Mouse (Mus musculus) embryo, embryonic 10.5 days (tissue): ENCODE results near the gene Tmc3.
A peak's percentile ranks its signal among the peaks of the same experiment; 100 is the strongest.

ENCODE experiments used
- DNase-seq: peaks from one replicate; pipeline ENCODE4 v3.0.0-alpha.2; 2015; ENCODE audit warnings: low spot score

Tmc3 gene

DNA sequence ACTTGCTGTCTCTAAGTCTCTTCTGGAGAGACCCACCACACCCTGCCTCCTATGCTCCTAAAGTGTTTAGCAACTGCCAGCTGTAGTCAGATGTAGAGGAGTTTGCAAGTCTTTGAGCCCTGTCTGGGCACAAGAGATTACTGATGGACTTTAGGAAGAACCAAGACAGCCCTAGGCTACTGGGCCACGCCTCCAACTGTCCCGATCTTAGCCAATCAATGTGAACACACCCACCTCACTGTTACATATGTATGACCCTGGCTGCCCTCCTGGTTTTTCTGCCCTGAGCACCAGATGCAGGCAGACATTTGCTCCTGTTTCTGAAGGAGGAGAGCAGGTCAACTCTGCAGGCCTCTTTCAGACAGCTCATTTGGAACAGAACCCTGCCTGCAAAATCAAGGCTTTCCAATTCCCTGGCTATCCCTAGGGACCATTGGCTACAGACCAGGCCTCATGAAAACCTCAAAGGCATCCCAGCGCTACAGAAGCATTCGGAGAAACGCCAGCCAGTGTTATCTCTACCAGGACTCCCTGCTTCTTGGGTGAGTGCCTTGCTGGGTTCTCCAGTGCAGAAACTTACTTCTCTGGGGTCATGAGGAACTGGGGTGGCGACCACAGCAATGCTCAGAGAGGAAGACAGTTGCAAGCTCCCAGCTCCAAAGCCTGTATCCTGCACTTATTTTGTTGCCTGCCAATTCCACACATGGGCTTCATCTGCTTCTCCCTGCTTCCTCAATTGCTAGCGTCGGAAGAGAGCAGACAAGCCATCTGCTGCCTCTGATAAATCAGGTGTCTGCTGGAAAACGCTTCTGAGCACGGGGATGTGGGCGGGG lies at the start of gene Tmc3:
Tmc3 (plus strand) TSS at position 289 of the 833 bp plus-strand sequence.
- peak; percentile 55 for DNase-seq

DNA sequence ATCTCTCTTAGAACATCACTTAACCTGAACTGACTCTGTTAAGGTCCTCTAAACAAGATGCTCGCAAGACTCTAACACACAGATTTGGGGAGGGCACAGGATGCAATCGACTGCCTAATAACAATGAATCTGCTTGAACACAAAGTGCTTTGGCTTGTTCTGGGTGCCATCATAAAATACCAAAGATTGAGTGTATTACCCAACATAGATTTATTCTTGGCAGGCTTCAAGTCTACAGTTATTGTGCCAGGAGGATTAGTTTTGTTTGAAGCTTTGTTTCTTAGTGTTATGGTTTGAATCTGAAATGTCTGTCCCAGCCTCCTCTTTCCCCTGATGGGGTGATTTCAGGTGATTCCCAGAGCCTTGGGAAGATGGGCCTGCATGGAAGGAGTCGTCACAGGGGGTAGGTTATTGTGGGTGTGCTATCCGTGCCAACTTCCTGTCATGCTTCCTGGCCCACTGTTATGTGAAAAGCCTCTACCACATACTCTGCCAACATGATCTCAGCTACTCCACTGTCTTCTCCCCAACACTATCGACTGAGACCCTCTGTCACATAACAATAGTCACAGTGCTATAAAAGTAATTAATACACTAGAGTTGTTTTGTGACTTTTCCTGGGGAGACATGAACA lies 43.1 kb upstream of the Tmc3 start:
- no peak for DNase-seq

DNA sequence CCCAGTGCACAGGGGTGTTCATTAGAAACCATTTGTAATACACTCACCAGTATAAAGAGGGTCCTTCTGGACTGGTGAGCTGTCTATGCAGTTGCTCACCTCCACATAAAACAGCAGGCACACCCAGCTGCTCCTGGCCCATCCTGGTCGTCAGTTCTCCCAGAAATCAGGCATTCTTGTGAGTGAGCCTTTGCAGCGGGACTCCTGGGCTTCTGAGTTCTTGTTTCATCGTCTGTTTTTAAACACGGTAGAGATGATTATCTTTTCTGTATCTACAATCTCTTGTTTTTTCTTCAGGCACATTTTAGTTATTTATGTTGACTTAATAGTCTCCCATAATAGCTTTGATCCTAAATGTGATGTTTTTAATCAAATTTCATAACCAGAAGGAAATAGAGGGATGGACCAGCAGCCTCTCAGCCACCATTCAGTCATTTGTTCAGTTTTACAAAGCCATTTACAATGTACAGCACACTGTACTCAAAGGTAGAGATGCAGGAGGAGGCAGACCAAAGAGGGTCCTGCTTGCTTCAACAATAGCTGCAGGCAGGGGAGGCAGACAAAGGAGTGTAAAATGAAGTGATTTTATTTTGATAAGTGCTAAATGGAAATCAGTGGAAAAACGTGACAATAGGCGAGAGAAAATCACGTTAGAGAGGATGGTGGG lies 35.9 kb upstream of the Tmc3 start:
- DNase-seq = no peak

GRCm38 (mm10) chr7:83549353-83549774 lies 35.4 kb upstream of the Tmc3 start:
- no peak for DNase-seq

DNA sequence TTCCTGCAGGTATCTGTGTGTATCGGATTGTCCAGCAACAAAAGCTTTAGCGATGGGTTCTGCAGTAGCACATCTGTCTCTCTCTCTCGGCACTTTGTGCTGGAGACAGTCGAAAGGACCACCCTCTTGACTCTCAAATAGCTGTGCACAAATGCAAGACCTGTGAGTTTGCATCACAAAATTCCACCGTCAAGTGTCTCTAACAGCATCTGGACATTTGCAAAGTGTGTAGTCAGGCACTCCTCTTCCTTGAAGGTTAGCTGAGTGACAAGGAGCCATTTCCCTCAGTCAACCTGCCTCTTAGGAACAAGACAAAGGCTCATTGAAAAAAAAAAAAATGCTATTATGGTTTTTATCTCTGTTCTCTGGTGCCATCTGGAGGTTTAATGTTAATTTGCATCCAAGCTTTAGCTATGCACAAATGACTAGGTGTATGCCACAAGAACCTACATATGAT lies 34.7 kb upstream of the Tmc3 start:
- DNase-seq = peak; percentile 90

GRCm38 (mm10) chr7:83554477-83554876 lies 30.2 kb upstream of the Tmc3 start:
- DNase-seq = no peak

GRCm38 (mm10) chr7:83556488-83556887 lies 28.2 kb upstream of the Tmc3 start:
- no peak for DNase-seq

GRCm38 (mm10) chr7:83558741-83559280 lies 25.9 kb upstream of the Tmc3 start:
- no peak for DNase-seq

GRCm38 (mm10) chr7:83559495-83559894 lies 25.2 kb upstream of the Tmc3 start:
- no peak for DNase-seq

GRCm38 (mm10) chr7:83561849-83562248 lies 22.9 kb upstream of the Tmc3 start:
- no peak for DNase-seq

DNA sequence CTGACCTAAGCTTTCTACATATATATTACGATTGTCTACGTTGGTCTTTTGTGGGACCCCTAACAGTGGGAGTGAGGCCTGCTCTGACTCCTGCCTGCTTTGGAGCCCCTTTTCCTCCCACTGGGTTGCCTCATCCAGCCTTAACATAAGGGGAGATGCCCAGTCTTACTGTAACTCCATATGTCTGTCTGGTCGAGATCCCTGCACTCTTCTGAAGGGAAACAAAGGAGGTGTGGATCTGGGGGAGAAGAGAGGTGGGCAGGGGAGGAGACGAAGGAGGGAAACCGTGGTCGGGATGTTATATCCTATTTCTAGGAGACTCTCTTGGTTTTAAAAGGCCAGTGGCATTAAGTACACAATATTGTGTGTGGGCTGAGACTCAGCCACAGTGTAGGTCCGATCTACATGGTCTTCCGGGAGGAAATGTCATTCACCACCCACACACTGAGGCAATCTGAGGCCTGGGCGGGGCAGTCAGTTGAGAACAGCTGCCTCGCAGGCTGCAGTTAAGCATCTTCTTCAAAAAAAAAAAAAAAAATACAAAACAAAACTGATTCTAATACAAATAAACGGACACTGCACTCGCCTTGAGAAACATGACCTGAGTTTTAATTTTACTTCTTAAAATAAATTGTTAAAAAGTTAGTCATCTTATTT lies 20.0 kb upstream of the Tmc3 start:
- no peak for DNase-seq

DNA sequence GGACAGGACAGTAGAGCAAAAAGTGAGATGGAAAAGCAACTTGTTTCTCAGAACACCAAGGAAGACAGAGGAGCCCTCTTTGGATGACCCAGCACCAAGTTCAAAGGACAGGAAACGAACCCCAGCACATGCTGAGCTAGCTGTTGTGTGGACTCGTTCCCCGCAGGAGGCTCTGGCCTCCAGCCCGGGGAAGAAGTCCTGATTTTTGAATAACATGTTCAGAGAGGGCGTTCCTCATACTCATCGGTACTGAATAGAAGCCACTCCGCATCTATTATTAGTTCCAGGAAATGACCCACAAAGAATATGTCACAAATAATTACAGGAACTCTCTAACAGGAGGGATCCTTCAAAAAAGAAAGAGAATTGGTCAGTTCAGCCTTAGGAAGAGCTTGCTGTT lies 18.8 kb upstream of the Tmc3 start:
- DNase-seq = no peak

GRCm38 (mm10) chr7:83567841-83568500 lies 16.8 kb upstream of the Tmc3 start:
- peak; percentile 79 for DNase-seq

DNA sequence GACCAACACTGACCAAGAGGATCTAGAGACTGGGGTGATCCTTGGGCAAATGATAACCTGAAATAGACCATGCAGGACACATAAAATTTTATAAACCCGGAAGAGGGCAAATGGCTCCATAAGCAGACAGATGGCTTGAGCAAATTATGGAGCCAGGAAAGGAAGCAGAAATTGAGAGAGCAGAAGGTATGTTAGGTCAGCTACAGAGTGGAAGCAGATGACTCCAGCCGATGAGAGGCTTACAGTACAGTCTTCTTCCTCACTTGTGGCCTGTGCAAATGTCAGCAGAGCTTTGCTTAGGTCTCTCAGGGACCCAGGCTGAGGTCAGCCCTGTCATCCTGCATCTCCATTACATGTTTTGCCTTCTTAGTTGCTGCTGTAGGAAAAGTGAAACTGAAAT lies 15.9 kb upstream of the Tmc3 start:
- no peak for DNase-seq

- DNase-seq = no peak
These were observed 15.3 kb upstream of the Tmc3 start for GRCm38 (mm10) chr7:83569436-83569835.

DNA sequence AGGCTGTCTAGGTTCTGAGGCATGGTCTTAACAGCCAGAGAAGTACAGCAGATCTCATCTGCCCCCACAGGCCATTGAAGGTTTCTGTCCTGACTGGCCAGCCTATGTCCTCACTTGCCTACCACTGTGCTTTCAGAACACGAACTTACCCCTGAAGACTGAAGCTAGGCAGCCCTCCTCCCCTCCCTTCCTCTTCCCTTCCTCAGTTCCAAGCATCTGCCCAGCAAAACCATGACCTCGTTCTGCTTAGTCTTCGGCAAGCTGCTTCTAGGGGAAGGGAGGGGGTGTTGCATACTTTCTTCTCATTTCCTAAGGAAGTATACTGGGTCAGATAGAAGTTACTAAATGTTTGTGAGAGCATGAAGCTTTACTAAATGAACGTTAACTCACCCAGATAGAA lies 13.7 kb upstream of the Tmc3 start:
- no peak for DNase-seq

DNA sequence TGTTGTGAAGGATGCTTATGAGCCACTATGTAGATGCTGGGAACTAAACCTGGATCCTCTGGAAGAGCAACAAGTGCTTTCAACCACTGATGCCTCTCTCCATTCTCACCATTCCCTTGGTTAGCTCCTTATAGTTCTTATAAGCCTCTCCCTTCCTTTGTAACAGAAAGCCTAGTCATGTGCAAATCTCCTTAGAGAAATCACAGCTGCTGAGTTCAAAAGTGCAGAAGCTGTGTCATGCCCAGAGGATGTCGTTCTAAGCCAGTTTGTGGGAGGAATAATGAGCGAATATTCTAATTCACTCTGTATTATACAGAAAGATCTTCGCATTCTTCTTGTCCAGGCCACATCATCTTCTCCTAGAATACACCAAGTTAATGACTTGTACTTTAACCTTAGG lies 12.8 kb upstream of the Tmc3 start:
- DNase-seq = no peak

DNA sequence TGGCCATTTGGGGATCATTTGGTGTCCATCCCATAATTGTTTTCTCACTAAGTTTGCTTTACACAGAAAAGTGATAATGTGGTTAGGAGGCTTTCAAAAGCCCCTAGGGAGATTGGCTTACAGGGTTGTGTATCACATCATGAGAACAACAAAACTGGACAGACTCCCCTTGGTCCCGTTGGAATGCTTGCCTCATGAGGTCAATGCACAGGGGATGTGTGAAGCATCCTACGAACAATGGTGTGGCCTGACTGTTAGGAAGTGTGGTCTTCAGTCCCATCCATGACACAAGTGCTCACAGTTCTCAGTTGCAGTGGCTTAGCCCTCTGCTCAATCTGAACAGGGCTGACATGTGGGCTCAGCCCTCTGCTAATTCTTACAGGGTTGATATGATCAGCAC lies 12.3 kb upstream of the Tmc3 start:
- DNase-seq = no peak

GRCm38 (mm10) chr7:83580946-83581345 lies 3.8 kb upstream of the Tmc3 start:
- DNase-seq = peak; percentile 36

GRCm38 (mm10) chr7:83594056-83594455 lies 9.3 kb downstream of the Tmc3 start:
- DNase-seq = no peak

DNA sequence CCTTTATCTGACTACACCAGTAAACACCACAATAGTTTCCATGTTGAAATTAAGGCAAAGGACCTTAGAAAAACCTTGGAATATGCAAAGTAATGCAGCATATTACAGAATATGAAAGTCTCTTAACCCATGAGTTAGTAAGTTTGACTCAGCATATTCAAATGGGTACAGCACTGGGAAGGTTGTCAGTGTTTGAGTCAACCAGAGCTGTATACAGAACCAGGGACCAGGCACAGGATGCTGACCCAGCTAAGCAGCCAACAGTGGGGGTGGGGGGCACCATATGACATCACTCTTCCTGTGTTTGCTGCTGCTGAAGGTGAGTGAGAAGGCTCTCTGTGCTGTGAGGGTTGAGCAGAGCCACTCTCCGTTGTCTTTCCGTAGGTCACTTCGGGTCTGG lies 12.3 kb downstream of the Tmc3 start:
- DNase-seq = no peak
